Mouse (Mus musculus) heart, postnatal 4 days (tissue): ENCODE results near the gene Calr. TPM values are rescaled to one million over a fixed set of nuclear protein-coding genes. Genes with fewer than 3 reads are reported as not detected.

Source experiments
- DNase-seq: peaks from one replicate; pipeline ENCODE4 v3.0.0; 2021
- total RNA-seq, 2 experiments: library from RNA; stranded (reverse); gene quantifications; 2 replicates each; pipeline ENCODE4 v1.2.3; 2021

Calr gene
- 100 to 1,000 TPM; 320 to 358 TPM for total RNA-seq

- peak; percentile 99 for DNase-seq
These were observed at the start of gene Calr for GRCm38 (mm10) chr8:84846722-84847572. Gene Calr, minus strand, starts transcription at chr8:84846934.

GRCm38 (mm10) chr8:84895963-84896362 is 49.2 kb upstream of the Calr start:
- DNase-seq: no peak

- peak; percentile 91 for DNase-seq
These were observed 47.0 kb upstream of the Calr start, which contains the start of gene Gcdh for GRCm38 (mm10) chr8:84893709-84894134. Gene Gcdh, minus strand, starts transcription at chr8:84893921.

GRCm38 (mm10) chr8:84892993-84893708 is 46.4 kb upstream of the Calr start:
- no peak for DNase-seq

- no peak for DNase-seq
These were observed 42.4 kb upstream of the Calr start for GRCm38 (mm10) chr8:84889141-84889540.

- no peak for DNase-seq
These were observed 41.5 kb upstream of the Calr start for GRCm38 (mm10) chr8:84888280-84888679.

GRCm38 (mm10) chr8:84884728-84885127 is 38.0 kb upstream of the Calr start:
- no peak for DNase-seq

GRCm38 (mm10) chr8:84878915-84879314 is 32.2 kb upstream of the Calr start:
- DNase-seq: no peak

- no peak for DNase-seq
These were observed 30.7 kb upstream of the Calr start for GRCm38 (mm10) chr8:84877297-84878035.

GRCm38 (mm10) chr8:84874339-84874738 is 27.6 kb upstream of the Calr start:
- no peak for DNase-seq

- DNase-seq: no peak
These were observed 26.3 kb upstream of the Calr start for GRCm38 (mm10) chr8:84873016-84873415.

GRCm38 (mm10) chr8:84872309-84872965 is 25.7 kb upstream of the Calr start:
- peak; percentile 41 for DNase-seq

- peak; percentile 86 for DNase-seq
These were observed 24.9 kb upstream of the Calr start, which contains the start of gene Syce2 for GRCm38 (mm10) chr8:84871376-84872308. Gene Syce2, plus strand, starts transcription at chr8:84872111.

- peak; percentile 95 for DNase-seq
These were observed 10.2 kb upstream of the Calr start, which contains the start of gene Farsa for GRCm38 (mm10) chr8:84856864-84857441. Gene Farsa, plus strand, starts transcription at chr8:84856989.

GRCm38 (mm10) chr8:84856434-84856833 is 9.7 kb upstream of the Calr start:
- DNase-seq: no peak

- no peak for DNase-seq
These were observed 1.1 kb upstream of the Calr start for GRCm38 (mm10) chr8:84847684-84848435.

GRCm38 (mm10) chr8:84846094-84846721 is 526 bp downstream of the Calr start:
- no peak for DNase-seq

- DNase-seq: peak; percentile 71
These were observed 1.2 kb downstream of the Calr start for GRCm38 (mm10) chr8:84845355-84846093.
